Mouse (Mus musculus): ENCODE data around the gene Hdhd3. TPM values are rescaled to one million over a fixed set of nuclear protein-coding genes. Genes with fewer than 3 reads are reported as not detected.
A peak's percentile ranks its signal among the peaks of the same experiment; 100 is the strongest.

Hdhd3 gene
- polyA plus RNA-seq, 1 experiment from 2014 or later, result 125 TPM

DNA sequence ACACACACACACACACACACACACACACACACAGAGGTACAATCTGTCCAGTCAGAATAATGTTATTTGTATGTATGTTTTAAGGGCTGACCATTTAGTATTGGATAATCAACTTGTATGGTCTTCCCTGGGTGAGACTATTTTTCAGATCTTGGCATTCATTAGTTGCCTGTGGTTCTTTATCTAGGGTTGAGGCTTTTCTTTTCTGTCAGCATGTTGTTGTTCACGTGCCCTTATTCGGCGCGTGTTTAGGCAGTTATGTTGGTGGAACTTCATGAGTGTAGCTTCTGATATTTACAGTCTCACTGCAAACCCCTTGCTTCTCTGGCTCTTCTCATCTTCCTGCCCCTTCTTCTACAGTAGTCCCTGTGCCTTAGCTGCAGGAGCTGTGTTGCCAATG, 24.4 kb upstream of the Hdhd3 start:
- Histone ChIP-seq H3K36me3 (ENCODE audit: control insufficient read depth, insufficient read depth) (no peaks in the 10 kb centered on the region; the same call in 1 of the 2 replicates), H3K27ac (ENCODE audit: low read depth, low read length) (no peak overlapping the region), H3K9me3 (ENCODE audit: control insufficient read depth) (no peaks in the 10 kb centered on the region), H3K4me2 (replicated peaks; ENCODE audit: low read depth) (no peak overlapping the region), H3K4me3 (ENCODE audit: low read depth, low read length) (no peak overlapping the region), H3K27me3 (replicated peaks; ENCODE audit: control insufficient read depth, insufficient read depth, low read length) (no peaks in the 10 kb centered on the region), H3K4me1 (replicated peaks; ENCODE audit: control insufficient read depth, insufficient read depth, low read length) (no peaks in the 10 kb centered on the region), H3K9ac (ENCODE audit: low read depth, low read length) (no peak overlapping the region)
- ATAC-seq, result no peak
- WGBS, result 83% methylated on average over 4 of the region's 4 CpGs
- no peak for TF ChIP-seq CTCF (IDR thresholded peaks at IDR 0.05; ENCODE audit: low read depth)

DNA sequence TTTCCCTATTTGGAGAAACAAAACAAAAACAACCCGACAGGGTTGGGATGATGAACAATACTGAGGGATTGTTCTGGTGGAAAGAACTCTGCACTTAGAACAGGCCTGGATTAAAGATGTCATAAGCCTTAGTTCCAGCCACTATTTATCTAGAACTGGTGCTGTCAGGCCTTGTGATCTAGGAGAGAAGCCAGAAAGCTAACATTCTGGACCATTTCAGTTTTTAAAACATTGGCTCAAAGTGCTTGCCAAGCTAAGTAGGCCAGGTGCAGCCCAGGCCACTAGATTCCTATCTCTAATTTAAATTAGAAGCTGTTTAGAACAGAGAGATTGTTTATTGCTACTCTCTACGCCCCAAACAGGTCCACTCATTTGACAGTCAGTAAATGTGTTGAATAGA, 23.0 kb upstream of the Hdhd3 start:
- Histone ChIP-seq H3K27ac (ENCODE audit: low read depth, low read length) (no peak overlapping the region), H3K9ac (ENCODE audit: low read depth, low read length) (no peak overlapping the region), H3K4me2 (replicated peaks; ENCODE audit: low read depth) (no peak overlapping the region), H3K27me3 (replicated peaks; ENCODE audit: control insufficient read depth, insufficient read depth, low read length) (no peaks in the 10 kb centered on the region), H3K36me3 (ENCODE audit: control insufficient read depth, insufficient read depth) (no peaks in the 10 kb centered on the region; the same call in 1 of the 2 replicates), H3K4me1 (replicated peaks; ENCODE audit: control insufficient read depth, insufficient read depth, low read length) (no peaks in the 10 kb centered on the region), H3K9me3 (ENCODE audit: control insufficient read depth) (no peaks in the 10 kb centered on the region), H3K4me3 (ENCODE audit: low read depth, low read length) (no peak overlapping the region)
- 61% methylated on average over 2 of the region's 2 CpGs for WGBS
- no peak for ATAC-seq
- no peak for TF ChIP-seq CTCF (IDR thresholded peaks at IDR 0.05; ENCODE audit: low read depth)

DNA sequence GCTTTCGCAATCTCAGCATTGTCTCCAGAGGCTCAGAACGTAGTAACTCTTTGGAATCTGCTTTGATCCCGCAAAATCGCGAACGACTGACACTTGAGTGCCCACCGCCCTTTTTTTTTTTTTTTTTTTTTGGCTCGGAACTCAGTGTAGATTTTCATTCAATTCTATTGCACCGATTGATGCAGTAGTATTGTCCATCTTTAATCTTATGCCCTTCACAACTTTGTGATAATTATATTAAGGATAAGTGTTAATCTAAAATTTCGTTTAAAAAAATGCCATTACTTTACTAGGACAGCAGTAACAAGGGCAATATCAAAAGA, 22.2 kb upstream of the Hdhd3 start:
- Histone ChIP-seq H3K4me1 (replicated peaks; ENCODE audit: control insufficient read depth, insufficient read depth, low read length) (no peaks in the 10 kb centered on the region), H3K4me2 (replicated peaks; ENCODE audit: low read depth) (peak overlapping the region; percentile 70), H3K9me3 (ENCODE audit: control insufficient read depth) (no peaks in the 10 kb centered on the region), H3K27ac (ENCODE audit: low read depth, low read length) (no peak overlapping the region), H3K4me3 (ENCODE audit: low read depth, low read length) (peak overlapping the region; percentile 70), H3K27me3 (replicated peaks; ENCODE audit: control insufficient read depth, insufficient read depth, low read length) (no peaks in the 10 kb centered on the region), H3K9ac (ENCODE audit: low read depth, low read length) (no peak overlapping the region), H3K36me3 (ENCODE audit: control insufficient read depth, insufficient read depth) (no peaks in the 10 kb centered on the region; the same call in 1 of the 2 replicates)
- no peak for TF ChIP-seq CTCF (IDR thresholded peaks at IDR 0.05; ENCODE audit: low read depth)
- ATAC-seq, result no peak
- WGBS, result under 1% methylated on average over 10 of the region's 10 CpGs

DNA sequence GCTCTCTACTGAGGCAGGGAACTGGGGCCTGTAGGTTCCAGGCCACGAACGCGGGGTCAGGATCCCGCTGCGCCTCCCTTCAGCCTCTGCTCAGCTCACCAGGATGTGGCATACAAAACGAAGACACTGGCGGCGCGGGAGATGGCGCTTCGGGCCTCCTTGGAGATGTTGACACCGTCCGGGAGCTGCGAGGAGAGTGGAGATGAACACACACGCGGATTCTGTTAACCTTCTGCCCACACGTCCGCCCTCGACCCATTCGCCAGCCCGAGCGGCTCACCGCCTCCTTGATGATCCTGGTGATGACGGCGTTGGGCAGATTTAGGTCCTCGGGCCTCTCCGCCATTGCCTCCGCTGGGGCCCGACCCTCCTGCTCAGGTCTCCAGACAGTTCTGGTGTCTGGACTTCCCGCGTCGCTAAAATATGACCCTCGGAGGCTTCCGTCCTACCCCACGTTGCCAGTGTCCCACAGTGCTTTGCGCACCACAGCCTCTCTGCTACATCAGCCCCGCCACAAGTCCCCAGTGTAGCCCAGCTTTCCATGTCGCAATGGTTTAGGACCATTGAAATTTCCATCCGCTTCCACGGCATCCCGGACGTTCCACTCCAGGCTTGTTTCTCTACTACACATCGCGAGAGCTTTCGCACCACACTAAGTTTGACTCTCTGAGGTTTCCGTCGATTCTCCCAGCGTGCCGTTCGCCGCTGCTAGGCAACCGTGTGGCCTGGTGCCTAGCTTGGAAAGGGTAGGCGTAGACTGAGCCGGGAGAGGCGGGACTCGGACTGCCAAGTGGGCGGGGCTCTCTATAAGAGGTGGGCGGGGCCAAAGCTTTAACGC, 21.6 kb upstream of the Hdhd3 start, which contains the start of the genes Pole3 and 4933430I17Rik:
TSS of gene Pole3 (minus strand) at position 418 of the 838 bp plus-strand sequence.
TSS of gene 4933430I17Rik (plus strand) at position 719 of the 838 bp plus-strand sequence.
- no peak for TF ChIP-seq CTCF (IDR thresholded peaks at IDR 0.05; ENCODE audit: low read depth)
- Histone ChIP-seq H3K27me3 (replicated peaks; ENCODE audit: control insufficient read depth, insufficient read depth, low read length) (no peaks in the 10 kb centered on the region), H3K27ac (ENCODE audit: low read depth, low read length) (peak within 1 kb of the TSS; percentile 58; the same call in 1 of the 2 replicates), H3K9ac (ENCODE audit: low read depth, low read length) (peak within 1 kb of the TSS; percentile 66), H3K9me3 (ENCODE audit: control insufficient read depth) (no peaks in the 10 kb centered on the region), H3K4me1 (replicated peaks; ENCODE audit: control insufficient read depth, insufficient read depth, low read length) (no peaks in the 10 kb centered on the region), H3K4me3 (ENCODE audit: low read depth, low read length) (peak within 1 kb of the TSS; percentile 70), H3K36me3 (ENCODE audit: control insufficient read depth, insufficient read depth) (no peaks in the 10 kb centered on the region; the same call in 1 of the 2 replicates), H3K4me2 (replicated peaks; ENCODE audit: low read depth) (peak within 1 kb of the TSS; percentile 70)
- peak; percentile 98 for ATAC-seq
- under 1% methylated on average over 59 of the region's 59 CpGs for WGBS

DNA sequence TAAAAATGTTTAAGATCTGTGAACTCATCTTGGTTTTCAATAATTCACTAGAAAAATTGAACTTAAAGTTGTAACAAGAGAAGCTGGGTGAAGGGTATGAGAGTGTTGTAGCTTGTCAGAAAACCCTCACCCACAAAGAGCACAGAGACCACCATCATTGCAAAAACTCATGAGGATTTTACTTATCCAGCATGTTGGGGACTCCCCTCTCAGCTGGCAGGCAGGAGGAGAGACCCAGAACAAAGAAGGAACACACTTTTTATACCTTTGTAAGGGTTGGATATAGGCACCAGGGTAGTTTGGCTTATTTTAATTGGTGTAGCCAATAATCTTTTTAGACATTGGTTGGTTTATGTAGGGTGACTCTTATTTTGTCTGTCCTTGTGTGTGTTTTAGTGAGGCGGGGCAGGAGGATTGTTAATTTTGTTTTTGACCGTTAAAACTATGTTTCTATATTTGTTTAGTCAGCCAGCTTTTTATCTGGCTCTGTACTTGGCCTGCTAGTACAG, 17.7 kb upstream of the Hdhd3 start:
- ATAC-seq, result no peak
- Histone ChIP-seq H3K27ac (ENCODE audit: low read depth, low read length) (no peak overlapping the region), H3K4me2 (replicated peaks; ENCODE audit: low read depth) (no peak overlapping the region), H3K4me1 (replicated peaks; ENCODE audit: control insufficient read depth, insufficient read depth, low read length) (peaks cover 2% of the 10 kb centered on the region), H3K27me3 (replicated peaks; ENCODE audit: control insufficient read depth, insufficient read depth, low read length) (no peaks in the 10 kb centered on the region), H3K9ac (ENCODE audit: low read depth, low read length) (no peak overlapping the region), H3K4me3 (ENCODE audit: low read depth, low read length) (no peak overlapping the region), H3K9me3 (ENCODE audit: control insufficient read depth) (no peaks in the 10 kb centered on the region), H3K36me3 (ENCODE audit: control insufficient read depth, insufficient read depth) (no peaks in the 10 kb centered on the region; the same call in 1 of the 2 replicates)
- TF ChIP-seq CTCF (IDR thresholded peaks at IDR 0.05; ENCODE audit: low read depth), result no peak
- WGBS, result 67% methylated on average over 2 of the region's 2 CpGs

DNA sequence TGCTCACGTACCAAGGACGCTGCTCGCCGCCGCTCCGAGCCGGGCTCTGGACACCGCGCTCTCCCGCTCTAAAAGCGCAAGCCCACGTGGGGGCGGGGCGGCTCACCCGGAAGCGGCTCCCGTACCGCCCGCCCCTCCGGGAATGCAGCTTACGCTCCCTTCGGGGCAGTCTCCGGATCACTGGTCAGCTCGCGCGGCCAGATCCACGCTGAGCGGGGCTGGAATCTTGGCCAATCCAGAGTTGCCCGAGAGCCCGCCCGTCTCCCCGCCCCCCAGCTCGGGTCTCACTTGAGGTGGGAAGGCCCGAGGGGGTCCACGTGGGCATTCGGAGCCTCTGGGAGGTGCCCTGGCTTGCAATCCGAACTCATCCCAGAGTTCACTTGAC, 16.6 kb upstream of the Hdhd3 start, which contains the start of gene Alad:
TSS of gene Alad (minus strand) at position 70 of the 385 bp plus-strand sequence.
- Histone ChIP-seq H3K9me3 (ENCODE audit: control insufficient read depth) (no peaks in the 10 kb centered on the region), H3K4me3 (ENCODE audit: low read depth, low read length) (peak within 1 kb of the TSS; percentile 74), H3K36me3 (ENCODE audit: control insufficient read depth, insufficient read depth) (no peaks in the 10 kb centered on the region; the same call in 1 of the 2 replicates), H3K4me1 (replicated peaks; ENCODE audit: control insufficient read depth, insufficient read depth, low read length) (peaks cover 11% of the 10 kb centered on the region), H3K27ac (ENCODE audit: low read depth, low read length) (peak within 1 kb of the TSS; percentile 82), H3K27me3 (replicated peaks; ENCODE audit: control insufficient read depth, insufficient read depth, low read length) (no peaks in the 10 kb centered on the region), H3K9ac (ENCODE audit: low read depth, low read length) (peak within 1 kb of the TSS; percentile 81), H3K4me2 (replicated peaks; ENCODE audit: low read depth) (peak within 1 kb of the TSS; percentile 89)
- 1% methylated on average over 37 of the region's 37 CpGs for WGBS
- TF ChIP-seq CTCF (IDR thresholded peaks at IDR 0.05; ENCODE audit: low read depth), result 0 out of 2 replicates have a peak, but pooled peaks have one; percentile 3
- ATAC-seq, result peak; percentile 77
